Mouse (Mus musculus): Measurements from ENCODE around the gene Rbbp6.

Rbbp6 gene

GRCm38 (mm10) chr7:123046473-123047091 is 81.1 kb downstream of the Rbbp6 start:
- DNase-seq (ENCODE audit: low read depth, low spot score) = no peak

All from ZHBTc4 (cell line).